Mouse (Mus musculus): Measurements from ENCODE around the gene Sarnp. TPM values are rescaled to one million over a fixed set of nuclear protein-coding genes. Genes with fewer than 3 reads are reported as not detected.

The Sarnp gene
- 5.6 and 13.7 TPM in 2 replicates for polyA plus RNA-seq (2012; rRNA removed)

DNA sequence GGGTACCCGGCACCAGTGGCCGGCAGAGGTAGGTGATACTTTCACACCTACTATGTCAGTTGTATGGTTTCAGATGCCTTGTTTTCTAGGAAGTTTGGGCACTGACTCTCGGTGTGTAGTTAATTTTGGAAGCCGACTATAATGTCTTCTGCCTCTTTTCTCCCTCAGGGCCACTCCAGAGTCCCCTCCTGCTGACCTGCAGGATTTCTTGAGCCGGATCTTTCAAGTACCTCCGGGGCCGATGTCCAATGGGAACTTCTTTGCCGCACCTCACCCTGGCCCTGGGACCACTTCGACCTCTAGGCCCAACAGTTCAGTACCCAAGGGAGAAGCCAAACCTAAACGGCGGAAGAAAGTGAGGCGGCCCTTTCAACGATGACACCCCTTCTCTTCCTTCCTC, at the start of gene Sarnp:
TSS of gene Sarnp (plus strand) at position 301 of the 400 bp plus-strand sequence.
- H3K27ac ChIP-seq (ENCODE audit: insufficient read depth, low read depth, low read length) = no peak within 1 kb of the TSS
- H3K27me3 ChIP-seq (replicated peaks; ENCODE audit: control insufficient read depth, insufficient read depth, low read length) = no peaks in the 10 kb centered on the region
- no peak within 1 kb of the TSS for H3K4me3 ChIP-seq (ENCODE audit: insufficient read depth, low read depth, low read length)
- H3K36me3 ChIP-seq (ENCODE audit: control insufficient read depth, insufficient read depth, low read length) = peaks cover 3% of the 10 kb centered on the region
- H3K4me1 ChIP-seq (ENCODE audit: control insufficient read depth, insufficient read depth, low read length) = peaks cover 3% of the 10 kb centered on the region; the same call in 1 of the 2 replicates
- DNase-seq = no peak
- TF ChIP-seq CTCF (conservative IDR thresholded peaks at IDR 0.05; ENCODE audit: insufficient read depth, insufficient read length, low read depth, low read length) (no peak), POLR2A (IDR thresholded peaks at IDR 0.05; ENCODE audit: low read depth, low read length) (no peak)
- 83% methylated on average over 13 of the region's 13 CpGs for WGBS

- Histone ChIP-seq H3K4me1 (ENCODE audit: control insufficient read depth, insufficient read depth, low read length) (no peaks in the 10 kb centered on the region), H3K27me3 (replicated peaks; ENCODE audit: control insufficient read depth, insufficient read depth, low read length) (no peaks in the 10 kb centered on the region), H3K36me3 (ENCODE audit: control insufficient read depth, insufficient read depth, low read length) (no peaks in the 10 kb centered on the region), H3K4me3 (ENCODE audit: insufficient read depth, low read depth, low read length) (no peak overlapping the region), H3K27ac (ENCODE audit: insufficient read depth, low read depth, low read length) (no peak overlapping the region)
- peak; percentile 21 for DNase-seq
- no peak for TF ChIP-seq POLR2A (IDR thresholded peaks at IDR 0.05; ENCODE audit: low read depth, low read length)
- TF ChIP-seq CTCF (conservative IDR thresholded peaks at IDR 0.05; ENCODE audit: insufficient read depth, insufficient read length, low read depth, low read length) = peak; percentile 7; the same call in 1 of the 2 replicates
- WGBS = 86% methylated on average over 2 of the region's 2 CpGs
Observed at GRCm38 (mm10) chr10:128772895-128773294, 44.2 kb upstream of the Sarnp start.

DNA sequence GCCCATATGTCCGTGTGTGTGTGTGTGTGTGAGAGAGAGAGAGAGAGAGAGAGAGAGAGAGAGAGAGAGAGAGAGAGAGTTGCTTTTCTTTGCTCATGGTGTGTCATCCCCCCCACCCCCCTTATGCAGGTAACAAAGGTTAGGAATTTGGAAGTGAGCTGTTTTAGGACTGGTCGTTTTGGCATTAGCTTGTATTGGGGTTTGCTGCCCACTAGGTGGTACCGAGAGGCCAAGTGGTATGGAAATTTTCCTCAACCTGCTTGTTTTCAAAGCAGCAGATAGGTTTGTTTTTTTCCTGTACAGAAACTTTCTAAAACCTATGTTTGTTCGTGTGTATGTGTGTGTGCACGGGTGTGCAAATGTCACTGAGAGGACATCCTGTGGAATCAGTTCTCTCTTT, 43.4 kb upstream of the Sarnp start:
- H3K4me3 ChIP-seq (ENCODE audit: insufficient read depth, low read depth, low read length) = no peak overlapping the region
- no peak overlapping the region for H3K27ac ChIP-seq (ENCODE audit: insufficient read depth, low read depth, low read length)
- H3K36me3 ChIP-seq (ENCODE audit: control insufficient read depth, insufficient read depth, low read length) = no peaks in the 10 kb centered on the region
- H3K4me1 ChIP-seq (ENCODE audit: control insufficient read depth, insufficient read depth, low read length) = peaks cover 3% of the 10 kb centered on the region; the same call in 1 of the 2 replicates
- no peak for TF ChIP-seq POLR2A (IDR thresholded peaks at IDR 0.05; ENCODE audit: low read depth, low read length)
- peak; percentile 39 for TF ChIP-seq CTCF (conservative IDR thresholded peaks at IDR 0.05; ENCODE audit: insufficient read depth, insufficient read length, low read depth, low read length)
- no peak for DNase-seq
- H3K27me3 ChIP-seq (replicated peaks; ENCODE audit: control insufficient read depth, insufficient read depth, low read length) = no peaks in the 10 kb centered on the region
- WGBS = 19% methylated on average over 5 of the region's 5 CpGs

DNA sequence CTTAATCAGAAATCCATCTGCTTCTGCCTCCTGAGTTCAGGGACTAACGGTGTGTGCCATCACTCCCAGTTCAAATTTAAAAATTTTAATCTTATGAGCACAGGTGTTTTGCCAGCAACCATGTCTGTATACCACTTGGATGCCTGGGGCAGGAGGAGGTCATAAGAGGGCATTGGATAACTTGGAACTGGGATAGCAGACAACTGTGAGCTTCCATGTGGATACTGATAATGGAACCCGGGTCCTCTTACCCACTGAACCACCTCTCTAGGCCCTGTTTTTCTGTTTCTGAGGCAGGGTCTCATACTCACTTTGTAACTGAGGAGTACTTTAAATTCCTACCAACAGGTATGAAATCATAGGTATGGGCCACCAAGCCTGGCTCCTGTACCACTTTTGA, 38.7 kb upstream of the Sarnp start:
- WGBS = 90% methylated on average over 2 of the region's 2 CpGs
- Histone ChIP-seq H3K27me3 (replicated peaks; ENCODE audit: control insufficient read depth, insufficient read depth, low read length) (no peaks in the 10 kb centered on the region), H3K4me3 (ENCODE audit: insufficient read depth, low read depth, low read length) (no peak overlapping the region), H3K36me3 (ENCODE audit: control insufficient read depth, insufficient read depth, low read length) (no peaks in the 10 kb centered on the region), H3K27ac (ENCODE audit: insufficient read depth, low read depth, low read length) (peak overlapping the region; percentile 83), H3K4me1 (ENCODE audit: control insufficient read depth, insufficient read depth, low read length) (peaks cover 3% of the 10 kb centered on the region; the same call in 1 of the 2 replicates)
- no peak for DNase-seq
- TF ChIP-seq CTCF (conservative IDR thresholded peaks at IDR 0.05; ENCODE audit: insufficient read depth, insufficient read length, low read depth, low read length) (no peak), POLR2A (IDR thresholded peaks at IDR 0.05; ENCODE audit: low read depth, low read length) (no peak)

DNA sequence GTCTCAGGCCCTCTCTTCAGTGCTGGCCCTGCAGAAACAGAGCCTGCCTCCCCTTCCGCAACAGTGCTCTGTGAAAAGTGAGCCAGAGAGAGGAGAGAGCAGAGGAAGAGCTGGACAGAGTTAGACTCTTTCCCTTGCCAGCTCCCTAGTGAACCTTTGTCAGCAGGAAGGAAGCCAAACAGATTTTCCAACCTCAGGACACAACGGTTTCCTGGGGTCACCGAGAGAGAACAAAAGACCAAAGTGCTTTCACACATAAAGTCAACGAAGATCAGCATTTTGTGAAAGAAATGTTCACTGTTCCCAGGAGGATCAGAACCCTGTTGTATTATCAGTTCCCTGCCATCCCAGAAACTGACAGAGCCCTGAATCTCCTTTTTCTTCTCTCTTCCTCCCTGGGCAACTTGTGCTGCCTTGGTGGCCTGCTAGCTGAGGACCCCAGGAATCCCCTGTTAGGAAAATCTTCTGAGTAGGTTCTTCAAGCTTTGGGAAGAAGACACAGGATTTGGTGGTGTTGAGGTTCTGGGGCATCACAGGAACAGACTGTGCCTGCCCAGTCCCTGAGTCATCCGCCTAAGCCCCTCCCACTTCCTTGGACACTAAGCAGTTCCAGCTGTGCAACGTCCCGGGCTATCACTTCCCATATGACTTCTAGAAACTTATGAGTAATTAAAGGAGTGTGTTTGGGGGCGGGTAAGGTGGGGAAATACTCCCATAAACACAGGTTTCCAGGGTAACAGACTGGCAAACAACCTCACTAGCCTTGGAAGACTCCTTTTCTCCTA, 37.9 kb upstream of the Sarnp start:
- H3K4me1 ChIP-seq (ENCODE audit: control insufficient read depth, insufficient read depth, low read length) = peaks cover 3% of the 10 kb centered on the region; the same call in 1 of the 2 replicates
- peak overlapping the region; percentile 83 for H3K27ac ChIP-seq (ENCODE audit: insufficient read depth, low read depth, low read length)
- H3K36me3 ChIP-seq (ENCODE audit: control insufficient read depth, insufficient read depth, low read length) = no peaks in the 10 kb centered on the region
- 17% methylated on average over 8 of the region's 8 CpGs for WGBS
- no peak for TF ChIP-seq CTCF (conservative IDR thresholded peaks at IDR 0.05; ENCODE audit: insufficient read depth, insufficient read length, low read depth, low read length)
- TF ChIP-seq POLR2A (IDR thresholded peaks at IDR 0.05; ENCODE audit: low read depth, low read length) = no peak
- H3K4me3 ChIP-seq (ENCODE audit: insufficient read depth, low read depth, low read length) = no peak overlapping the region
- H3K27me3 ChIP-seq (replicated peaks; ENCODE audit: control insufficient read depth, insufficient read depth, low read length) = no peaks in the 10 kb centered on the region
- peak; percentile 88 for DNase-seq

GRCm38 (mm10) chr10:128780200-128780599, 36.9 kb upstream of the Sarnp start:
- 94% methylated on average over 1 of the region's 1 CpGs for WGBS
- Histone ChIP-seq H3K4me1 (ENCODE audit: control insufficient read depth, insufficient read depth, low read length) (peaks cover 3% of the 10 kb centered on the region; the same call in 1 of the 2 replicates), H3K4me3 (ENCODE audit: insufficient read depth, low read depth, low read length) (no peak overlapping the region), H3K27me3 (replicated peaks; ENCODE audit: control insufficient read depth, insufficient read depth, low read length) (no peaks in the 10 kb centered on the region), H3K27ac (ENCODE audit: insufficient read depth, low read depth, low read length) (no peak overlapping the region), H3K36me3 (ENCODE audit: control insufficient read depth, insufficient read depth, low read length) (no peaks in the 10 kb centered on the region)
- no peak for DNase-seq
- TF ChIP-seq POLR2A (IDR thresholded peaks at IDR 0.05; ENCODE audit: low read depth, low read length) = no peak
- no peak for TF ChIP-seq CTCF (conservative IDR thresholded peaks at IDR 0.05; ENCODE audit: insufficient read depth, insufficient read length, low read depth, low read length)

- H3K27ac ChIP-seq (ENCODE audit: insufficient read depth, low read depth, low read length) = no peak within 1 kb of the TSS
- 78% methylated on average over 7 of the region's 7 CpGs for WGBS
- DNase-seq = no peak
- no peaks in the 10 kb centered on the region for H3K27me3 ChIP-seq (replicated peaks; ENCODE audit: control insufficient read depth, insufficient read depth, low read length)
- TF ChIP-seq CTCF (conservative IDR thresholded peaks at IDR 0.05; ENCODE audit: insufficient read depth, insufficient read length, low read depth, low read length) (no peak), POLR2A (IDR thresholded peaks at IDR 0.05; ENCODE audit: low read depth, low read length) (no peak)
- H3K4me1 ChIP-seq (ENCODE audit: control insufficient read depth, insufficient read depth, low read length) = no peaks in the 10 kb centered on the region
- no peak within 1 kb of the TSS; the same call in 1 of the 2 replicates for H3K4me3 ChIP-seq (ENCODE audit: insufficient read depth, low read depth, low read length)
- no peaks in the 10 kb centered on the region for H3K36me3 ChIP-seq (ENCODE audit: control insufficient read depth, insufficient read depth, low read length)
Observed at GRCm38 (mm10) chr10:128790398-128791124, 26.6 kb upstream of the Sarnp start, which contains the start of gene Mmp19. TSS of gene Mmp19 (plus strand) at chr10:128790910.

Measured in kidney, adult 2 months (tissue).